29 mouse cellular contexts compared by ENCODE assay signal in genomic region chr17:78373174-78373573, GRCm38 (mm10). TPM values are rescaled to one million over a fixed set of nuclear protein-coding genes. Genes with fewer than 3 reads are reported as not detected.
DNase-seq lines count a peak whose midpoint lies in the region; ATAC-seq and TF ChIP-seq lines count a peak whose summit lies in the region.
"Had no signal": no experiment of that assay in that cellular context is flagged by ENCODE, and none has a peak within 500 bp of the region (broad histone marks: within the 10 kb centered on the region; RNA-seq: fewer than 3 reads in every experiment).

No protein-coding gene starts in this region.

- intact Hi-C loops in left cerebral cortex, postnatal 36 days (cut with DNase I): no loop called here

- no peaks in the 10 kb centered on the region; the same call in none of the 2 replicates for H3K36me3 ChIP-seq in kidney, adult 2 months (ENCODE audit: control insufficient read depth, insufficient read depth, low read length)
- H3K36me3 ChIP-seq in midbrain, embryonic 11.5 days (ENCODE audit: control insufficient read depth, insufficient read depth, low read length): no peaks in the 10 kb centered on the region
- H3K36me3 ChIP-seq: intestine, embryonic 15.5 days had no signal

- TF ChIP-seq POLR2A in kidney, adult 2 months (IDR thresholded peaks at IDR 0.05; ENCODE audit: low read depth, low read length): no peak
- no peak for TF ChIP-seq POLR2A in bone marrow, adult 2 months (IDR thresholded peaks at IDR 0.05; ENCODE audit: borderline replicate concordance, control insufficient read depth, low read depth, low read length)

- 0 out of 2 replicates have a peak overlapping the region, but pooled peaks have one; percentile 34 for H3K27ac ChIP-seq in kidney, adult 2 months (ENCODE audit: insufficient read depth, low read depth, low read length)
- peak overlapping the region; percentile 24; the same call in 1 of the 2 replicates for H3K27ac ChIP-seq in bone marrow, adult 2 months (ENCODE audit: control insufficient read depth, insufficient read depth, low read depth, low read length, poor library complexity)
- no peak overlapping the region for H3K27ac ChIP-seq in midbrain, embryonic 11.5 days (ENCODE audit: low read depth, low read length)
- H3K27ac ChIP-seq: embryonic facial prominence, embryonic 10.5 days; embryonic facial prominence, embryonic 13.5 days; forebrain, embryonic 12.5 days; forebrain, embryonic 15.5 days; heart, embryonic 15.5 days; hindbrain, embryonic 10.5 days; hindbrain, embryonic 13.5 days; intestine, embryonic 15.5 days had no signal

- H3K27me3 ChIP-seq in kidney, adult 2 months (replicated peaks; ENCODE audit: control insufficient read depth, insufficient read depth, low read length): no peaks in the 10 kb centered on the region
- H3K27me3 ChIP-seq in midbrain, embryonic 11.5 days (ENCODE audit: control insufficient read depth, insufficient read depth, low read length): no peaks in the 10 kb centered on the region
- H3K27me3 ChIP-seq: embryonic facial prominence, embryonic 13.5 days; forebrain, embryonic 12.5 days; forebrain, embryonic 15.5 days; heart, embryonic 12.5 days; heart, embryonic 15.5 days; hindbrain, embryonic 13.5 days; intestine, embryonic 15.5 days had no signal

- H3K4me2 ChIP-seq in midbrain, embryonic 11.5 days: no peak overlapping the region
- H3K4me2 ChIP-seq: embryonic facial prominence, embryonic 13.5 days; forebrain, embryonic 12.5 days; forebrain, embryonic 15.5 days; heart, embryonic 12.5 days; heart, embryonic 15.5 days; hindbrain, embryonic 13.5 days; intestine, embryonic 15.5 days had no signal

- no peak for TF ChIP-seq CTCF in kidney, adult 2 months (conservative IDR thresholded peaks at IDR 0.05; ENCODE audit: insufficient read depth, insufficient read length, low read depth, low read length)
- no peak for TF ChIP-seq CTCF in bone marrow, adult 2 months (IDR thresholded peaks at IDR 0.05; ENCODE audit: control insufficient read depth, insufficient read depth, low read length)

- no peak for DNase-seq in kidney, adult 2 months
- no peak for DNase-seq in kidney, adult 11 months
- DNase-seq in midbrain, embryonic 11.5 days (ENCODE audit: low spot score, missing footprints): no peak
- no peak for DNase-seq in thymus, postnatal 14 days
- no peak for DNase-seq in left cerebral cortex, postnatal 36 days (ENCODE audit: low spot score in 2 of 2)
- DNase-seq: adrenal gland, adult 2 months; adrenal gland, postnatal 14 days; B cell, adult 2 months; cerebellum, adult 11 months; cerebellum, adult 2 months; cerebellum, postnatal 10 days; cerebellum, postnatal 36 days; gastrocnemius, postnatal 25 days; heart, postnatal 10 days; heart, postnatal 36 days had no signal

- no peak overlapping the region for H3K9ac ChIP-seq in midbrain, embryonic 11.5 days (ENCODE audit: low read length)
- H3K9ac ChIP-seq: embryonic facial prominence, embryonic 13.5 days; forebrain, embryonic 12.5 days; forebrain, embryonic 15.5 days; heart, embryonic 12.5 days; heart, embryonic 15.5 days; hindbrain, embryonic 13.5 days; intestine, embryonic 15.5 days had no signal

- peak; percentile 31; the same call in 1 of the 2 replicates for ATAC-seq in common myeloid progenitor, adult 5-6 weeks (replicated peaks; ENCODE audit: low read depth, poor library complexity, severe bottlenecking)
- ATAC-seq in megakaryocyte, adult 5-6 weeks (ENCODE audit: poor library complexity, severe bottlenecking): peak; percentile 74
- ATAC-seq in midbrain, embryonic 11.5 days (ENCODE audit: low FRiP score): no peak
- ATAC-seq: forebrain, embryonic 15.5 days; hindbrain, embryonic 16.5 days; intestine, embryonic 15.5 days had no signal

- H3K9me3 ChIP-seq in midbrain, embryonic 11.5 days (ENCODE audit: control insufficient read depth, low read length): no peaks in the 10 kb centered on the region
- H3K9me3 ChIP-seq: embryonic facial prominence, embryonic 10.5 days; embryonic facial prominence, embryonic 13.5 days; forebrain, embryonic 12.5 days; forebrain, embryonic 15.5 days; heart, embryonic 12.5 days; heart, embryonic 15.5 days; hindbrain, embryonic 10.5 days; hindbrain, embryonic 13.5 days; intestine, embryonic 15.5 days had no signal

- no peaks in the 10 kb centered on the region for H3K4me1 ChIP-seq in kidney, adult 2 months (ENCODE audit: control insufficient read depth, insufficient read depth, low read length)
- peaks cover 2% of the 10 kb centered on the region; the same call in 1 of the 2 replicates for H3K4me1 ChIP-seq in bone marrow, adult 2 months (ENCODE audit: control insufficient read depth, insufficient read depth, low read length)
- peaks cover 4% of the 10 kb centered on the region; the same call in 1 of the 2 replicates for H3K4me1 ChIP-seq in midbrain, embryonic 11.5 days (ENCODE audit: control insufficient read depth, insufficient read depth, low read length)
- H3K4me1 ChIP-seq: embryonic facial prominence, embryonic 13.5 days; forebrain, embryonic 12.5 days; forebrain, embryonic 15.5 days; hindbrain, embryonic 13.5 days; intestine, embryonic 15.5 days had no signal

- WGBS in kidney, adult 2 months: 93% methylated on average over 6 of the region's 6 CpGs
- 66% methylated on average over 6 of the region's 6 CpGs for WGBS in bone marrow, adult 2 months
- 93% methylated on average over 6 of the region's 6 CpGs for WGBS in midbrain, embryonic 11.5 days

- no peak overlapping the region for H3K4me3 ChIP-seq in kidney, adult 2 months (ENCODE audit: insufficient read depth, low read depth, low read length)
- H3K4me3 ChIP-seq in bone marrow, adult 2 months (replicated peaks; ENCODE audit: control insufficient read depth, low read depth, low read length): no peak overlapping the region
- H3K4me3 ChIP-seq in midbrain, embryonic 11.5 days (ENCODE audit: low read depth, low read length): no peak overlapping the region
- H3K4me3 ChIP-seq: embryonic facial prominence, embryonic 10.5 days; embryonic facial prominence, embryonic 13.5 days; erythroblast, embryonic 14.5 days; forebrain, embryonic 12.5 days; forebrain, embryonic 15.5 days; heart, embryonic 12.5 days; heart, embryonic 15.5 days; hindbrain, embryonic 10.5 days; hindbrain, embryonic 13.5 days; intestine, embryonic 15.5 days had no signal

RNA-seq across cellular contexts. Expression of gene Fez2, which starts 44.8 kb away (rescaled TPM):
- 37.1 and 42.9 TPM in 2 replicates for polyA plus RNA-seq in kidney, adult 2 months (2012; rRNA removed)
- 7.7 and 14.9 TPM in 2 replicates for polyA plus RNA-seq in bone marrow, adult 2 months (2011; ENCODE audit: insufficient read depth, insufficient read length, low replicate concordance, missing spikeins)
- total RNA-seq in common myeloid progenitor, adult 5-6 weeks (2017): 13.0 and 16.3 TPM in 2 replicates
- 11.4 and 12.8 TPM in 2 replicates for total RNA-seq in megakaryocyte, adult 5-6 weeks (2015)
- total RNA-seq in megakaryocyte, adult 5-6 weeks (2017): 21.5 and 22.8 TPM in 2 replicates
- polyA plus RNA-seq in midbrain, embryonic 11.5 days (2014; fragmentation: Nextera tagmentation; extraction: Ambion mirVana): 57.5 and 60.4 TPM in 2 replicates
- total RNA-seq in left cerebral cortex, postnatal 36 days (2021): 10 to 100 TPM; 33.1 to 38.4 TPM
